Mouse (Mus musculus): ENCODE data around the gene Znrf3.
"Not testable (repeated sequence)": the region's sequence is repeated elsewhere in the genome, so short reads cannot be mapped to it uniquely, and the experiment has no call there.

Gene Znrf3

GRCm38 (mm10) chr11:5444599-5445451 is at the start of gene Znrf3:
Znrf3 (minus strand) TSS chr11:5444847.
- peak; percentile 96 to 99 for DNase-seq

DNA sequence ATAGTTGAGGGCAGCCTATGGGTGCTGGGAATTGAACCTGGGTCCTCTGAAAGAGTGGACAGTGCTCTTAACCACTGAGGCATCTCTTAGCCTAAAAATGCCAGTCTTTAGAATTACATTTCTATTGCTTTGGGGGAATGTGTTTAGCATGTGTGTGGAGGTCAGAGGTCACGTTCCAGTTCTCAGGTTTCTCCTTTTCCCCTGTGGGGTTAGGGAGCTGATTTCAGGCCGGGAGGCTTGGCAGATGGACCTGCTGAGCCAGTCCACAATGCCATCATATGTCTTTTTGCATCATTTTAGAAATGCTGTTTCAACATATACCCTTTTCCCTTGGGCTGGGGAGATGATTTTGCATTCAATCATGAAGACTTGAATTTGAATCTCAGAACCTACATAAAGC is 49.2 kb upstream of the Znrf3 start:
- no peak for DNase-seq

DNA sequence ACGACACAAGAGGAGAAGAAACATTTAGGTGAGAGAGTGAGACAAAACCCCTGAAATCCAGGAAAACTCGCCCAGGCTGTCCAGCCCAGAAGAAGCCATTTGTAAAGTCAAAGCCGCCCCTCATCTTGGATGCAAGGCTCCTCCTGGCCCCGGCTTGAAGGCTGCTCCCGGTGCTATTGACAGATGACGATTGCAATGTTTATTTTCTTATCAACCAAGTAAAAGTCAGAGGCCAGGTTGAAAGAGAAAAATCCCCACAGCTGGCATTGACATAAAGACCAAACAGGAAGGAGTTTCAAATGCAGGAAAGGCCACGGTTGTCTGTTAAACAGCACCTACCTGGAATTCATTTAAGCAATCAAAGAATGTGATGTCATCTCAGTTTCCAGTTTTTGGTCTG is 47.3 kb upstream of the Znrf3 start:
- DNase-seq: no peak

- DNase-seq: no peak
Measured at GRCm38 (mm10) chr11:5490989-5491656, 46.5 kb upstream of the Znrf3 start.

GRCm38 (mm10) chr11:5489433-5489832 is 44.8 kb upstream of the Znrf3 start:
- not testable (repeated sequence) for DNase-seq

DNA sequence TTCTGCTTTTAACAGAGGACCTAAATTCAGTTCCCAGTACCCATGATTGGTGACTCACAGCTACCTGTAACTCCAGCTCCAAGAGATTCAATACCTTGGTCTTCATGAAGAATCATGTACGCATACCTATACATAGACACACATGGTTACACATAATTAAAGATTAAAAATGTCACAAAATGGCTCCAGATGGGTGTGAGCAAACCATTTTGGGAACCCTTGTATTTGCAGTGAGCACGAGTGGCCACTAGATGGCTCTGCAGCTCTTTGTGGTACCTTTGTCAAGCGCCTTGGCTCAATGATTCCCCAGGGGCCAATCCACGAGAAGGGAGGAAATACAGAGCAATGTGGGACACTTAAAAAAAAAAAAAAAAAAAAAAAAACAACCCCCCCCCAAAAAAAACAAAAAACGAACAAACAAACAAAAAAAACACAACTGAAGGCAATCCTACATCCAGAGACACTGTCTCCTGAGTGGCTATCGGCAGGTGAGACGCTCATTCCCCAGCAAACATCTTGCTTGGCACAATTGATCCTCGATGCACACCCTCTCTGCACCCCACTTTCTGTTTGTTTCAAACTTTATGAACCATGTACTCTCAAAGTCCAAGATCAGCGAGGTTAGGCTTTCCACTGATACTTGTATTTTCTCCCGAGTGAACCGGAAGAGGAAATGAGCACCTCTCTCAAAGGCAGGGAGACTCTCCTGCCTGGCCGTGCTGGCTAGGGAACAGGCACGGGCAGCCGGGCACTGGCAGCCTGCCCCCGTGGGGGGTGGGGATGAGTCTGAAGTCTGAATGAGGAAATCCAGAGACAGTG is 40.8 kb upstream of the Znrf3 start:
- peak; percentile 93 to 94 for DNase-seq

DNA sequence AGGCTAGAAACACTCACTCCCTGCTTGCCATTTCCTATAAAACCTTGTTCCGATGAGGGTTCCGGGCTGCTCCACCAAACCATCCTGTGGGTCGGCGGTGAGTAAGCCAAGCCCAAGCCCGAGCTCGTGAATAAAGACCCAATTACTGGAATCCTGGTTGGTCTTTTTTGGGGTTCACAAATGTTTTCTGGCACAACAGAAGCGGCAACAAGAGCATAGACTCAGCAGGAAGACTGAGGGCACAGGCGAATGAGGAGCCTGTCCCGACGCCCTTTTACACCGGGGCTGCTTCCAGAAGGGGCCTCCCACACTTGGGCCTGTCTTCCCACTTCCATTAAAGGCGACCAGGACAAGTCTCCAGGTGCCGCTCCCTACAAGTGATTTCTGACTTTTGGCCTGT is 37.9 kb upstream of the Znrf3 start:
- DNase-seq: no peak

- DNase-seq: no peak
Measured at GRCm38 (mm10) chr11:5478831-5479230, 34.2 kb upstream of the Znrf3 start.

DNA sequence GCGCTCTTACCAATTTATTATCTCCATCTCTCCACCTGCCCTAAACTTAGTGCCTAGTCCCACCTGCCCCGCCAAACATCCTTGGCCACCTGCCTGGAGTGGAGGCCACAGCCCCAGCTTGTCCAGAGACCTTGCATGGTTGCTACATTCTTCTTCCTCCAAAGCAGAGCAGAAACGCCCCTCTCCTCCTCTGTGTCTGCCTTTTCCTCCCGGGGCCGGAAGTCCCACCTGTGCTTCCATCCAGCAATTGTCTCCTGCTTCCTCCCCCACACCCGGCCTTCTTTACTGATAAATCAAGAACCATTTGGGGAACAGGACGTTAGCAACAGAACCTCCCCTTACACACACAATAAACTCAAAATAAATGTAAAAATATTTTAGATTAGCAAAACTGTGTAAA is 33.5 kb upstream of the Znrf3 start:
- peak; percentile 21 to 54 for DNase-seq

- DNase-seq: no peak
Measured at GRCm38 (mm10) chr11:5476806-5477205, 32.2 kb upstream of the Znrf3 start.

DNA sequence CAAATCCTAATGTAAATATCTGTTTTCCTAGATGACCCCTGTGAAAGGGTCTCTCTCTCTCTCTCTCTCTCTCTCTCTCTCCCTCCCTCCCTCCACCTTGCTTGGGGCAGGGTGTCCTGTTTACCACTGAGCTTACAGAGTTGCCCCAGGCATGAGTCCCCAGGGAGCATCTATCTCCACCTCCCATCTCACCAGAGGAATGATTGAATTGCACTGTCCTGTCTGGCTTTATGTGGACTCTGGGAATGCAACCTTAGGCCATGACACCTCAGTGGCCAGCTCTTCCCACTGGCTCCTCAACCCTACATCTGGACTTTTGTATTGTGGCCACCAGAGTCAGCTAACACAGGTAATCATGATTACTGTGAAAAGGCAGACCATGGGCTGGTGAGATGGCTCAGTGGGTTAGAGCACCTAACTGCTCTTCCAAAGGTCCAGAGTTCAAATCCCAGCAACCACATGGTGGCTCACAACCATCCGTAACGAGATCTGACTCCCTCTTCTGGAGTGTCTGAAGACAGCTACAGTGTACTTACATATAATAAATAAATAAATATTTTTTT is 31.0 kb upstream of the Znrf3 start:
- not testable (repeated sequence) for DNase-seq

DNA sequence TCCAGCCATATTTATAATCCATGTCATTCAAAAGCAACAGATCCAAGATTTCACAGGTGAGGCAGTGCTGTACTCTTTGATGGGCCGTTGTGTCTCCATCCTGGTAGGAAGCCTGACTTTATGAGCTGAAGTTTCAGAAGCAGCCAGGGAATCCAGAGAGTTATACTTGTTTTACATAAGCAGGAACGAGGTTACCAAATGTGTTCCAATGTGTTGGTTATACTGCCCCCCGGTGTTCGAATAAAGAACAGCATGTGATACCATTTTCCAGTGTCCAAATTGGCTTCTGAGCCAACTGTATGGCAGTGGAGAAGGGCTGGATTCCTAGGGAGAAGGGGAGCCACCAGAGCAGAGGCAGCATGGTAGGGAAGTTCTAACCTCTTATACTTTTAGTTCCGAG is 29.5 kb upstream of the Znrf3 start:
- peak in 1 of 2 experiments; percentile 83 for DNase-seq

- DNase-seq: no peak
Measured at GRCm38 (mm10) chr11:5470055-5470454, 25.4 kb upstream of the Znrf3 start.

- peak; percentile 46 to 79 for DNase-seq
Measured at GRCm38 (mm10) chr11:5469084-5469483, 24.4 kb upstream of the Znrf3 start.

- no peak for DNase-seq
Measured at GRCm38 (mm10) chr11:5468471-5468870, 23.8 kb upstream of the Znrf3 start.

- peak; percentile 36 to 66 for DNase-seq
Measured at GRCm38 (mm10) chr11:5451923-5452322, 7.3 kb upstream of the Znrf3 start.

- DNase-seq: no peak
Measured at GRCm38 (mm10) chr11:5451341-5451740, 6.7 kb upstream of the Znrf3 start.

DNA sequence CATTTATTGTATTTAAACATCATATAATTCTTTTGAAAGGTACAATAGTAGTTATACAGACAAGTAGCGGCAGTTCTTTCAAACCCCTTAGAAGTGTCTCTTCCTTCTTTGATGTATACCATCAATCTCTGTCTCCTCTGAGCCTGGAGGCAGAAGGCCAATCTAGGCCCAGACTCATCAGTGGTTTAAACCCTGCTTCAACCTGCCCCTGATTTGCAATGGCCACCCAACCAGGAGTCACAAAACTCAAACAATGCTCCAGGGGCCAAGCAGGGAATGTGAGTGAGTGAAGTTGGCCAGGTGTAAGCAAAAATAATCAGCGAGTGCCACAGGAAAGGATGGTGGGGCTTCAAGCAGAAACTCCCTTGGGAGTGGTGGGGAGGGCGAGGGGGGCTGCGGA is 6.1 kb upstream of the Znrf3 start:
- no peak for DNase-seq

GRCm38 (mm10) chr11:5445452-5445953 is 856 bp upstream of the Znrf3 start:
- DNase-seq: no peak

DNA sequence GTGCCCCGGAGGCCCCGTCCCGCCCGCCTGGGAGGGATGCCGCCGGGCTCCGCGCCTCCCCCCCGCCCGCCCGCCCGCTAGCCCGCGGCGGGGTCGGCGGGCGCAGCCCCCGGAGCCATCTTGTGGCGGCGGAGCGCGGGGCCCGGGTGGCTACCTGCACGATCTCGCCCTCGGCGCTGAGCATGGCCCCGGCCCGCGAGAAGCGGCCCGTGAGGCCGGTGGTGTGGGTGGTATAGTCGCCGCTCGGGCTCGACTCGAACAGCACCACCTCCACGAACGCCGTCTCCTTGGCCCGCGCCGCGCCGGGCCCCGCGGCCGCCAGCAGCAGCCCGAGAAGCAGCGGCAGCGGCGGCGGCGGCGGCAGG is 431 bp downstream of the Znrf3 start:
- DNase-seq: peak; percentile 35 to 78

- DNase-seq: peak; percentile 24 to 60
Measured at GRCm38 (mm10) chr11:5443511-5444233, 975 bp downstream of the Znrf3 start.

DNA sequence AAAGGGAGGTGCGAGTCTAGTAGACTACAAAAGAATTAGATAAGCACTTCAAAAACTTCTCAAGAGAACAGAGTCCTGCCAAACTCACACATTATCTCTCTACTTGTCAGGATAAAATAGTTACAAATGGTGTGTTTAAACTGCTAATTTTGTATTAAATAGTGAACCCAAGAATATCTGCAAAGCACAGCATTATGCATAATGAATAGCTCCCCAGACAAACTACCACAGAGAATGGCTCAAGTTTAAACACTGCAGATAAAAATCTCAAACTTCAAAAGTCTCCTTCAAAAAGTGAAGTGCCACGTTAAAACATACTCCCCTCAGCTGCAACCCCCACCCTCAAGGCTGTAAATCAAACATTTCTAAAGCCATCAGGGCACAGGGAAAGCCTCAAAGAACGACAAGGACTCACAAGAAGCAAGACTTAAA is 2.0 kb downstream of the Znrf3 start:
- no peak for DNase-seq

Measured in kidney, postnatal 25 days (tissue).